ENCODE assay signal across 8 mouse cellular contexts in the genomic region with DNA sequence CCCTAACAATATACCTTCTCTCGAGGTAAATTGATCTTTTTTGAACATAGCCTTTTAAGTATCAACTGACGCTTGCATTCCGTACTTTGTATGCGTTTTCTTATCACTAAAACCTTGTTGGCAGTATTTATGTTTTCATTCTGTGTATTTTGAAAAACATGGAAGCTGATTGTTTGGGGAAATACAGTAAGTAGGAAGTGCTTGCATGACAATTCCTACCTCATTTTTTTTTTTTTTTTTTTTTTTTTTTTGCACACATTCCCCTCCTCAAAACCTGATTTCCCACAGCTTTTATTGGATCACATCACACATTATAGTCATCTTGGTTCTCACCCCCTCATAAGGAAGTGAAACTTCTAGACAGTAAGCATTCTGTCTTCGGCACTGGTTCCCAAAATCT. TPM values are rescaled to one million over a fixed set of nuclear protein-coding genes. Genes with fewer than 3 reads are reported as not detected.
DNase-seq lines count a peak whose midpoint lies in the region; ATAC-seq and TF ChIP-seq lines count a peak whose summit lies in the region.

No protein-coding gene starts in this region.

- H3K27ac ChIP-seq in forebrain, postnatal 0 days (ENCODE audit: low read depth, low read length) = no peak overlapping the region
- no peak overlapping the region for H3K27ac ChIP-seq in macrophage

- H3K4me2 ChIP-seq in forebrain, postnatal 0 days (ENCODE audit: low read depth) = peak overlapping the region; percentile 52

- TF ChIP-seq CTCF in forebrain, postnatal 0 days (IDR thresholded peaks at IDR 0.05; ENCODE audit: low read depth) = no peak

- no peak overlapping the region; the same call in 1 of the 2 replicates for H3K9ac ChIP-seq in forebrain, postnatal 0 days

- DNase-seq in A20 (ENCODE audit: low read depth, low spot score) = peak; percentile 52
- DNase-seq in forebrain, postnatal 0 days = no peak
- no peak for DNase-seq in natural killer cell, adult 2 months (ENCODE audit: low spot score in 2 of 2)
- no peak for DNase-seq in frontal cortex, postnatal 25 days (ENCODE audit: low spot score in 2 of 2)
- no peak for DNase-seq in thymus, postnatal 0 days (ENCODE audit: low spot score)

- H3K9me3 ChIP-seq in erythroblast, embryonic 14.5 days (ENCODE audit: control insufficient read depth, low read length) = no peaks in the 10 kb centered on the region
- no peaks in the 10 kb centered on the region for H3K9me3 ChIP-seq in forebrain, postnatal 0 days (ENCODE audit: low read length)

- H3K27me3 ChIP-seq in erythroblast, embryonic 14.5 days (ENCODE audit: control insufficient read depth) = peaks cover 35% of the 10 kb centered on the region
- no peaks in the 10 kb centered on the region for H3K27me3 ChIP-seq in forebrain, postnatal 0 days (ENCODE audit: insufficient read depth, low read length)

- H3K36me3 ChIP-seq in erythroblast, embryonic 14.5 days (ENCODE audit: control insufficient read depth) = peaks cover 36% of the 10 kb centered on the region
- H3K36me3 ChIP-seq in forebrain, postnatal 0 days (ENCODE audit: insufficient read depth) = no peaks in the 10 kb centered on the region; the same call in 1 of the 2 replicates
- no peaks in the 10 kb centered on the region for H3K36me3 ChIP-seq in macrophage (ENCODE audit: inconsistent target)

- H3K4me1 ChIP-seq in erythroblast, embryonic 14.5 days (ENCODE audit: control insufficient read depth) = peaks cover 22% of the 10 kb centered on the region
- H3K4me1 ChIP-seq in forebrain, postnatal 0 days (ENCODE audit: insufficient read depth) = peaks cover 13% of the 10 kb centered on the region

- peaks cover 19% of the 10 kb centered on the region for H3K79me2 ChIP-seq in macrophage (ENCODE audit: inconsistent target)

- WGBS in forebrain, postnatal 0 days = 91% methylated on average over 5 of the region's 5 CpGs
- WGBS in macrophage (ENCODE audit: missing documents) = 72% methylated on average over 5 of the region's 5 CpGs

- ATAC-seq in erythroblast, adult 5-6 weeks (replicated peaks; ENCODE audit: low FRiP score, poor library complexity, severe bottlenecking) = no peak
- ATAC-seq in forebrain, postnatal 0 days = no peak

- peak overlapping the region; percentile 68 for H3K4me3 ChIP-seq in erythroblast, embryonic 14.5 days (replicated peaks)
- peak overlapping the region; percentile 53 for H3K4me3 ChIP-seq in forebrain, postnatal 0 days (ENCODE audit: low read depth, low read length)
- H3K4me3 ChIP-seq in macrophage (ENCODE audit: inconsistent target) = peak overlapping the region; percentile 98

RNA-seq across cellular contexts. Expression of a gene that starts 1.1 kb away (rescaled TPM):
- polyA plus RNA-seq in erythroblast, embryonic 14.5 days (2012) = 0.02 and 0.03 TPM in 2 replicates
- not detected in 2 replicates for total RNA-seq in erythroblast, adult 5-6 weeks (2015; ENCODE audit: low replicate concordance)
- 0.77 and 0.84 TPM in 2 replicates for total RNA-seq in erythroblast, adult 5-6 weeks (2017; ENCODE audit: low replicate concordance)
- 28.7 and 30.8 TPM in 2 replicates for total RNA-seq in forebrain, postnatal 0 days (2014; rRNA removed)
- 12.2 and 22.0 TPM in 2 replicates for polyA plus RNA-seq in forebrain, postnatal 0 days (2015; fragmentation: Nextera tagmentation; extraction: Ambion mirVana)
- 1 to 10 TPM in 24 of 26 experiments, under 1 TPM in 2; 0.78 to 9.1 (median 3.8) TPM for total RNA-seq in macrophage (2018; cell fraction: chromatin; rRNA removed)
- 1 to 10 TPM in 8 of 26 experiments, under 1 TPM in 18; 0.42 to 1.2 (median 0.83) TPM for total RNA-seq in macrophage (2018; cell fraction: cytosol; rRNA removed)
- total RNA-seq in macrophage (2018; cell fraction: nucleus; rRNA removed) = 1 to 10 TPM in 22 of 26 experiments, under 1 TPM in 4; 0.83 to 4.6 (median 1.7) TPM
- polyA plus RNA-seq in macrophage (2018) = 0.38 to 0.74 TPM (median 0.69 TPM) in 3 replicates
- 1.7 and 1.9 TPM in 2 replicates for polyA plus RNA-seq in thymus, postnatal 0 days (2015; fragmentation: Nextera tagmentation; extraction: Ambion mirVana)

RNA-seq across cellular contexts. Expression of a gene that starts 31.7 kb away (rescaled TPM):
- 5.5 and 6.1 TPM in 2 replicates for polyA plus RNA-seq in erythroblast, embryonic 14.5 days (2012)
- total RNA-seq in erythroblast, adult 5-6 weeks (2015; ENCODE audit: low replicate concordance) = 119 and 186 TPM in 2 replicates
- total RNA-seq in erythroblast, adult 5-6 weeks (2017; ENCODE audit: low replicate concordance) = 118 and 141 TPM in 2 replicates
- total RNA-seq in forebrain, postnatal 0 days (2014; rRNA removed) = 41.9 and 52.5 TPM in 2 replicates
- 13.2 and 14.3 TPM in 2 replicates for polyA plus RNA-seq in forebrain, postnatal 0 days (2015; fragmentation: Nextera tagmentation; extraction: Ambion mirVana)
- total RNA-seq in macrophage (2018; cell fraction: chromatin; rRNA removed) = 100 to 1,000 TPM; 107 to 516 (median 258) TPM
- total RNA-seq in macrophage (2018; cell fraction: cytosol; rRNA removed) = 10 to 100 TPM; 16.3 to 59.4 (median 32.8) TPM
- 100 to 1,000 TPM; 142 to 492 (median 219) TPM for total RNA-seq in macrophage (2018; cell fraction: nucleus; rRNA removed)
- 19.0 to 30.0 TPM (median 27.8 TPM) in 3 replicates for polyA plus RNA-seq in macrophage (2018)
- 29.2 and 35.2 TPM in 2 replicates for polyA plus RNA-seq in thymus, postnatal 0 days (2015; fragmentation: Nextera tagmentation; extraction: Ambion mirVana)
